Mouse (Mus musculus) kidney, embryonic 15.5 days (tissue): ENCODE measurements at regions not wholly inside any gene's neighbourhood (a gene's known extent, or its start where the extent isn't known, plus 50 kb on each side); places are given as distances from the start of the nearest gene placed in this dataset.
A peak's percentile ranks its signal among the peaks of the same experiment; 100 is the strongest.

ENCODE experiments used
- ATAC-seq: fragments of 200-750 bp; cut with Nextera tagmentation; replicated peaks from 2 replicates; pipeline ENCODE4 v1.8.0; 2017; ENCODE audit warnings: moderate TSS enrichment; ENCODE audit not compliant: low FRiP score
- H3K27ac ChIP-seq: fragments of 300-500 bp; sonication (generic); 2 replicates; pipeline ENCODE4 v1.5.1; 2015; ENCODE audit warnings: mild to moderate bottlenecking, inconsistent platforms
- H3K27me3 ChIP-seq: fragments of 300-500 bp; sonication (generic); 2 replicates; pipeline ENCODE4 v1.6.1; 2015; ENCODE audit warnings: inconsistent platforms
- H3K36me3 ChIP-seq: fragments of 300-500 bp; sonication (generic); 2 replicates; pipeline ENCODE4 v1.6.1; 2015; ENCODE audit warnings: inconsistent platforms
- H3K4me1 ChIP-seq: fragments of 300-500 bp; sonication (generic); 2 replicates; pipeline ENCODE4 v1.6.1; 2015; ENCODE audit warnings: inconsistent platforms
- H3K4me2 ChIP-seq: fragments of 300-500 bp; sonication (generic); 2 replicates; pipeline ENCODE4 v1.6.1; 2015; ENCODE audit warnings: moderate library complexity, mild to moderate bottlenecking, inconsistent platforms
- H3K4me3 ChIP-seq: fragments of 300-500 bp; sonication (generic); replicated peaks from 2 replicates; pipeline ENCODE4 v1.5.1; 2015; ENCODE audit warnings: mild to moderate bottlenecking, inconsistent platforms
- H3K9ac ChIP-seq: fragments of 300-500 bp; sonication (generic); 2 replicates; pipeline ENCODE4 v1.6.1; 2015; ENCODE audit warnings: mild to moderate bottlenecking, inconsistent platforms
- H3K9me3 ChIP-seq: fragments of 300-500 bp; sonication (generic); replicated peaks from 2 replicates; pipeline ENCODE4 v1.6.1; 2016; ENCODE audit warnings: inconsistent platforms
- WGBS: fragments of 180-500 bp; shearing (Covaris S2); methylation state at CpG from one replicate; pipeline ENCODE4 v1.1.7; 2015; ENCODE audit warnings: mixed read lengths; 5-methylcytosine and 5-hydroxymethylcytosine counted together

GRCm38 (mm10) chr6:4413201-4413600 is 91.4 kb upstream of the Col1a2 start:
- Histone ChIP-seq H3K27ac (no peak overlapping the region), H3K4me1 (peaks cover 3% of the 10 kb centered on the region), H3K36me3 (no peaks in the 10 kb centered on the region), H3K4me2 (no peak overlapping the region), H3K9ac (no peak overlapping the region), H3K9me3 (no peaks in the 10 kb centered on the region), H3K27me3 (no peaks in the 10 kb centered on the region), H3K4me3 (no peak overlapping the region)
- ATAC-seq: no peak
- 73% methylated on average over 3 of the region's 3 CpGs for WGBS

- Histone ChIP-seq H3K9me3 (no peaks in the 10 kb centered on the region), H3K4me3 (no peak overlapping the region), H3K27me3 (no peaks in the 10 kb centered on the region), H3K9ac (no peak overlapping the region), H3K4me1 (peaks cover 8% of the 10 kb centered on the region), H3K36me3 (no peaks in the 10 kb centered on the region), H3K4me2 (no peak overlapping the region), H3K27ac (no peak overlapping the region)
- ATAC-seq: no peak
- WGBS: 48% methylated on average over 6 of the region's 6 CpGs
These were observed 90.4 kb upstream of the Col1a2 start for GRCm38 (mm10) chr6:4414166-4414565.

- Histone ChIP-seq H3K36me3 (no peaks in the 10 kb centered on the region), H3K4me3 (no peak overlapping the region), H3K27ac (no peak overlapping the region), H3K27me3 (no peaks in the 10 kb centered on the region), H3K9ac (no peak overlapping the region), H3K9me3 (no peaks in the 10 kb centered on the region), H3K4me1 (peaks cover 10% of the 10 kb centered on the region), H3K4me2 (no peak overlapping the region)
- 29% methylated on average over 7 of the region's 7 CpGs for WGBS
- ATAC-seq: no peak
These were observed 89.4 kb upstream of the Col1a2 start for GRCm38 (mm10) chr6:4415206-4415605.

- Histone ChIP-seq H3K36me3 (no peaks in the 10 kb centered on the region), H3K27ac (peak overlapping the region; percentile 57; the same call in 1 of the 2 replicates), H3K4me2 (peak overlapping the region; percentile 43), H3K4me1 (peaks cover 10% of the 10 kb centered on the region), H3K27me3 (no peaks in the 10 kb centered on the region), H3K9ac (no peak overlapping the region), H3K4me3 (no peak overlapping the region; the same call in 1 of the 2 replicates), H3K9me3 (no peaks in the 10 kb centered on the region)
- peak; percentile 65 for ATAC-seq
- 26% methylated on average over 6 of the region's 6 CpGs for WGBS
These were observed 87.3 kb upstream of the Col1a2 start for GRCm38 (mm10) chr6:4417247-4417709.

- ATAC-seq: no peak
These were observed 86.2 kb upstream of the Col1a2 start for GRCm38 (mm10) chr6:4418376-4418775.

GRCm38 (mm10) chr6:4418941-4419351 is 85.7 kb upstream of the Col1a2 start:
- Histone ChIP-seq H3K9ac (no peak overlapping the region), H3K4me1 (peaks cover 10% of the 10 kb centered on the region), H3K36me3 (no peaks in the 10 kb centered on the region), H3K27me3 (no peaks in the 10 kb centered on the region), H3K4me3 (no peak overlapping the region), H3K9me3 (no peaks in the 10 kb centered on the region), H3K4me2 (no peak overlapping the region), H3K27ac (peak overlapping the region; percentile 45; the same call in 1 of the 2 replicates)
- 0 out of 2 replicates have a peak, but pooled peaks have one; percentile 27 for ATAC-seq
- WGBS: 48% methylated on average over 5 of the region's 5 CpGs

More at GRCm38 (mm10) chr6:4418376-4418775, 86.2 kb upstream of the Col1a2 start:
- no peaks in the 10 kb centered on the region for H3K27me3 ChIP-seq
- H3K4me1 ChIP-seq: peaks cover 10% of the 10 kb centered on the region
- 0 out of 2 replicates have a peak overlapping the region, but pooled peaks have one; percentile 2 for H3K4me2 ChIP-seq
- H3K9me3 ChIP-seq: no peaks in the 10 kb centered on the region
- no peak overlapping the region for H3K4me3 ChIP-seq
- H3K9ac ChIP-seq: no peak overlapping the region
- WGBS: 26% methylated on average over 10 of the region's 10 CpGs
- H3K36me3 ChIP-seq: no peaks in the 10 kb centered on the region
- H3K27ac ChIP-seq: peak overlapping the region; percentile 45; the same call in 1 of the 2 replicates

GRCm38 (mm10) chr6:4421466-4421865 is 83.1 kb upstream of the Col1a2 start:
- Histone ChIP-seq H3K27ac (no peak overlapping the region), H3K9me3 (no peaks in the 10 kb centered on the region), H3K4me3 (no peak overlapping the region), H3K36me3 (no peaks in the 10 kb centered on the region), H3K9ac (no peak overlapping the region), H3K27me3 (no peaks in the 10 kb centered on the region), H3K4me2 (no peak overlapping the region), H3K4me1 (peaks cover 10% of the 10 kb centered on the region)
- ATAC-seq: no peak
- WGBS: 82% methylated on average over 7 of the region's 7 CpGs

- no peak for ATAC-seq
- Histone ChIP-seq H3K9me3 (no peaks in the 10 kb centered on the region), H3K36me3 (no peaks in the 10 kb centered on the region), H3K27ac (no peak overlapping the region), H3K4me1 (no peaks in the 10 kb centered on the region), H3K4me2 (no peak overlapping the region), H3K27me3 (no peaks in the 10 kb centered on the region), H3K4me3 (no peak overlapping the region), H3K9ac (no peak overlapping the region)
- WGBS: 94% methylated on average over 4 of the region's 4 CpGs
These were observed 77.5 kb upstream of the Col1a2 start for GRCm38 (mm10) chr6:4427122-4427521.

GRCm38 (mm10) chr6:4430704-4431310 is 73.8 kb upstream of the Col1a2 start:
- no peak overlapping the region for H3K27ac ChIP-seq
- WGBS: 44% methylated on average over 1 of the region's 1 CpGs

GRCm38 (mm10) chr6:4432192-4432591 is 72.4 kb upstream of the Col1a2 start:
- Histone ChIP-seq H3K27me3 (no peaks in the 10 kb centered on the region), H3K4me3 (no peak overlapping the region), H3K9ac (no peak overlapping the region), H3K4me2 (no peak overlapping the region), H3K36me3 (no peaks in the 10 kb centered on the region), H3K4me1 (no peaks in the 10 kb centered on the region), H3K27ac (no peak overlapping the region), H3K9me3 (no peaks in the 10 kb centered on the region)
- ATAC-seq: no peak
- 89% methylated on average over 8 of the region's 8 CpGs for WGBS

More at GRCm38 (mm10) chr6:4430704-4431310, 73.8 kb upstream of the Col1a2 start:
- Histone ChIP-seq H3K9ac (no peak overlapping the region), H3K4me2 (no peak overlapping the region), H3K36me3 (no peaks in the 10 kb centered on the region), H3K4me3 (no peak overlapping the region), H3K27me3 (no peaks in the 10 kb centered on the region), H3K9me3 (no peaks in the 10 kb centered on the region), H3K4me1 (no peaks in the 10 kb centered on the region)
- ATAC-seq: no peak

GRCm38 (mm10) chr6:4436439-4436838 is 68.2 kb upstream of the Col1a2 start:
- 0 out of 2 replicates have a peak, but pooled peaks cover 3% of the 10 kb centered on the region for H3K27me3 ChIP-seq
- H3K4me1 ChIP-seq: peaks cover 3% of the 10 kb centered on the region; the same call in 1 of the 2 replicates
- H3K4me2 ChIP-seq: no peak overlapping the region
- H3K9me3 ChIP-seq: no peaks in the 10 kb centered on the region
- no peak for ATAC-seq
- no peaks in the 10 kb centered on the region for H3K36me3 ChIP-seq
- no peak overlapping the region for H3K27ac ChIP-seq
- no peak overlapping the region for H3K9ac ChIP-seq
- WGBS: 52% methylated on average over 4 of the region's 4 CpGs
- no peak overlapping the region for H3K4me3 ChIP-seq

- Histone ChIP-seq H3K36me3 (no peaks in the 10 kb centered on the region), H3K9me3 (no peaks in the 10 kb centered on the region), H3K27ac (no peak overlapping the region), H3K4me3 (no peak overlapping the region), H3K4me2 (no peak overlapping the region), H3K9ac (no peak overlapping the region), H3K27me3 (0 out of 2 replicates have a peak, but pooled peaks cover 3% of the 10 kb centered on the region), H3K4me1 (peaks cover 6% of the 10 kb centered on the region; the same call in 1 of the 2 replicates)
- no peak for ATAC-seq
- WGBS: 74% methylated on average over 1 of the region's 1 CpGs
These were observed 67.7 kb upstream of the Col1a2 start for GRCm38 (mm10) chr6:4436874-4437273.
